Mouse (Mus musculus) fat pad, adult 2 months (tissue): ENCODE data around the gene Dtnbp1.

Experiments
- DNase-seq: peaks from one replicate; pipeline ENCODE4 v3.0.0-alpha.2; 2011; ENCODE audit warnings: low read depth, low spot score; ENCODE audit errors: extremely low read depth

Gene Dtnbp1

DNA sequence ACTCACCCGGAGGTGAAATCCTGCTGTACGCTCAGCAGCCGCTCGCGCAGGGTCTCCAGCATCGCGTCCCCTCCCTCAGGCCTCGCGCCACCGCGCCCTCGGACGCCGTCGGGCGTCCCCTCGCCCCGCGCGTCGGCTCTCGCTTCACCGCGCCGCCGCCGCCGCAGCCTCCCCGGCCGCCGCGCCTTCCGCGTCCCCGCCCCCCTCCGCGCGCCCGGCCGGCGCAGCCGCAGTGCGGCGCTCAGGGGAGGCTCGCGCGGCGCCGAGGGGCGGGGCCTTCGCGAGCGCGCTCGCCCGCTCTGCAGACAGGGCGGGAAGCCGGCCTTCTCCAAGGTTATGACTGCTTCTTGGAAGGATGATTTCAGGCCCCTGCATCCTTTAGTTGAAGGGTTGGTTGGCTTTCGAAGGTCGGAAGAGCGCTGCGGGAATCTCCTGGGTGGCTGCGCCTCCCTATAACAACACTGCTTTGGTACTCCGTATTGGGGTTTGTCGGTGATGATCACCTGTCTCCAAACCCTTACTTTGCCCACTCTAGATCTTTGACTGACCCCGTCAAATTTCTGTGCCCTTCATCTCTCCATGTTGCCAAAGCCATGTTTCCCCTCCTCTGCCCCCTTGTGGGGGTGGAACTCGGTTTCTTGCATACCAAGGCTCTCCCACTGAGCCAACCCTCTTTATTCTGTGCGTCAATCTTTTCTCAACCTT is at the start of gene Dtnbp1:
TSS of gene Dtnbp1 (minus strand) at position 237 of the 705 bp plus-strand sequence.
- no peak for DNase-seq

DNA sequence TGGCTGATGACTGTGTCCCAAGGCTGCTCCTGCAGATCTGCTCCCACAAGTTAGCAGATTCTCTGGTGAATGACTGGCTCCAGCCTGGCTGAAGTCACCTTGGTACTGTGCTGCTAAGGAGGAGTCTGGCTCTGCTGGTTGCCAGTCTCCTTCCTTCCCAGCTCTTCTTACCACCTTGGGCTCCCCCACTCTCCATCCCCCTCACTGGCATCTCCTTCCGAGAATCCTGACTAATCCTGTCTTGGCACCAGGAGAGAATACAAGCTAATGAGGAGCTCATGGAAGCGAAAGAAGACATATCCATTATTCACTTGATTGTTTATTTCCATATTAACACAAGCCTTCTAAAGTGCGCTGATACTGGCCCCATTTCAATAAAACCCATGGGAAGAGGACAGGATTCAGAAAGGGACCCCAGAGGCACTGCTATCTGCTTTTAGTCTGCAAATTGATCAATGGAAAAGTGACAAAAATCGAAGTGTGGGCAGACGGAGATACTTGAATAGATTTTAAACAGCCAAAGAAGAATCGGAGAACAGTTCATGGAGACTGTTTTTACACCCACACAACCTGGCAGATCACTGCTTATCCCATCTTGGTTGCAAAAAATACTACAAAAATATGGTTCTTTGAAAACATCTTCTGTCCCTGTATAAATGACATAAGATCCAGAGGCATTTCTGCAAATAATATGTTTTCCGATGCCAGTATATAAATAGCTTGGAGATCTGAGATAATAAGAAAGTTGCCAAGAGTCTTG is 47.5 kb upstream of the Dtnbp1 start:
- DNase-seq, result no peak

DNA sequence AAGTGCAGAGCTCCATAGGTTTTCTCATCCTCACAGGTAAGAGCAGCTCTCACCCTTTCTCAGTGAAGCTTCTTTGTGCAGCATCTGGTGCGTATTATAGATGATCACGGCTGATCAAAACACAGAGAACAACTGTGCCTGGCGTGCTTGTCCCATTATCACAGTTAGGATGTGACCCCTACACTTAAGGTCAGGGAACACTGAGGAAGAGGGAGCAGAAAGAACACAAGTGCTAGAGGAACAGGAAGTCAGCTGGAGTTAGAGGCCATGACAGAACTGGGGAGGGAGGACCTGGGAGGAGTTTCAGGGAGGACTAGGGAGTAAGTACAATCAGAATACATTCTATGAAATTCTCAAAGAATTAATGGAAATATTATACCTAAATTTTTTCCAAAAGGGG is 41.5 kb upstream of the Dtnbp1 start:
- no peak for DNase-seq

DNA sequence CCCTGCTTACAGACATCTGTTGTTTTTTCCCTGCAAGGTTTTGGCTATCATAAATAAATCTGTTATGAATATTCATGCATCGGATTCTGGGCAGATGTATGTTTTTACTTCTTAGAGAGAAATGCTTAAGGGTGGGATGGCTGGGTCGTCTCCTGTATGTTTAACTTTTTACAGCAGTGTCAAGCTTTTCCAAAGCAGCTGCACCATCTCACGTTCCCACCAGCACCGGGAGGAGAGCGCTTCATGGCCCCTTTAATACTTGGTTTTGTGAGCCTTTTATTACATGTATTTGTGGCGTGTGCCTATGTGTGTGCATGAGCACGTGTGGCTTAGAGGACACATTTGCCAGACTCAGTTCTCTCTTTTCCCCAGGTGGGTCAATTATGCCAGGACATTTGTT is 38.8 kb upstream of the Dtnbp1 start:
- no peak for DNase-seq

DNA sequence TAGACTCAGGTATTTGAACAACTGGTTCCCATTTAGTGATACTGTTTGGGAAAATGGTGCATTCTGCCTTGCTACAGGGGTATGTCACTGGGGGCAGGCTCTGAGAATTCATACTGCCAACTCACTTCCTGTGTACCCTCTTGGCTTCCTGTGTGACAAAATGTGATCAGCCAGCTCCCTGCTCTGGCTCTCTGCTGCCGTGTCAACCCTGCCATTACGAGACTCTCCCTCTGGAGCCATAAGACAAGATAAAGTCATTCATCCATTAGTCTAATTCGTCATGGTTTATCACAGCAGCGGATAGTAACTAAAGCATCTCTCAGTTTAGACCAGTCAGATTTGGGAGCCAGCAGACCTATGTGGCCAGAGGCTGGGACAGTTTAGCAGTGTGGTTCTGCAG is 38.2 kb upstream of the Dtnbp1 start:
- no peak for DNase-seq

DNA sequence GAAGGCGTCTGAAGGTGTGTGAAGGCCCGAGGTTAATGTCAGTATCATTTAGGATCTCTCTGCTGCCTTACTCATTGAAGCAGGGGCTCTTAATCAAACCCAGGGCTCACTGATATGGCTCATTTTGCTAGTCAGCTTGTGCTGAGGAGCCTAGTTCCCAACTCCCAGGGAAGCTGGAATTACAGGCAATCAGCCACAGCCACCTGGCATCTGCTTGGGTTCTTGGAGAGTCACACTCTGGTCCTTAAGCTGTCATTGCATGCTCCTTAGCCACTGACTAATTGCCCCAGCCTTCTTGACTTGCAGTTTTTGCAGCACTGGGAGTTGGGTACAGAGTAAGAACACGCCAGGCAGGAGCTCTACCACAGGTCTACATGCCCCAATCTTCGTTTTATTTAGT is 34.5 kb upstream of the Dtnbp1 start:
- no peak for DNase-seq

DNA sequence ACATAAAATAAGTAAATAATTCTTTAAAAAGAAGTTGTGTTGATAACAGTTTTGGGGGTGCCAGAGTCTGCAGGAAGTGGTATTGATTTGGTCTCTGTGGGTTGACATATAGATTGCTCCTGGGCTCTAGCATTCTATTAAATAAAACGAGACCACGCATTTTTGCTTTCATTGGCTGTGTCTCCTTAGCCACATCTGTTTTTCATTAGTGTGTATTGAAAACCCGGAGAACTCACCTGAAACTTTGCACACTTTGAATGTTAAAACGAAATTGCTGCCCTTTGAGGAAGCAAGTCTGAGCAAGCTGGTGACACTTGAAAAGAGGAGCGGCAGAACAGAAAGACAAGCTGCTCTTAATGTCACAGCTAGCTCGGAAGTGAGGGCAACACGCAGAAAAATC is 32.8 kb upstream of the Dtnbp1 start:
- DNase-seq, result no peak

DNA sequence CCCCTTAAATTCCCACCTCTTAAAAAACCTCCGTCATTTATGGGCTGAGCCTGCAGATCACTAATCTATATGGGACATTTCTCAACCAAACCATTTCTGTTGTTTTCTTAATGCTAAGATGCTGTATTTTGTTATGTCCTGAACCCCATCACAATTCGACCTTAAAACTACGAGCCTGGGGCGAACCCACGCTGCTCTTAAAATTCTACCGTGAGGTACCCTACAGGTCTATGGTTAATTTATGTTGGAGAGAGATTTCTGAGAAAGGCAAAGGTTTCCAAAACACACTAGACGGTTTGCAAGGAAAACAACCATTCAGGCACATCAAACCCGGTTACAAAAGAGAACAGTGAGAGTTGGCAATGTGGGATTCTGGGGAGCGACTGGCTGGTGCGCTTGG is 31.4 kb upstream of the Dtnbp1 start:
- no peak for DNase-seq

DNA sequence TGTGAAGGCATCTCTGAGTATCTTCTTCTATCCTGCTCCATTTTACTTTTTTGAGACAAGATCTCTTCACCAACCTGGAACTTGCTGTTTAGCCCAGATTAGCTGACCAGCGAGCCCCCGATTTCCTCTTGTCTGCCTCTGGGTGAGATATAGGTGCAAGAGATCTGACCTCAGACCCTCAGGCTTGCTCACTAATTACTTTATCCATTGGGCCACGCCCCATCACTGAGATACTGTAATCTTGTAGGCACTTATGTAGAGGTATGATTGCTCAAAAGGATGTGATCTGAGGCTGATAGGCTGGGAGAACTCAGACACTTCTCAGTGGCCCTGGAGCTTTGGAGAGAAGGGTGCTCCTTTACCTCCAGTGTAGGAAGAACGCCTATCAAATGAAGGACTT is 30.5 kb upstream of the Dtnbp1 start:
- DNase-seq, result no peak

DNA sequence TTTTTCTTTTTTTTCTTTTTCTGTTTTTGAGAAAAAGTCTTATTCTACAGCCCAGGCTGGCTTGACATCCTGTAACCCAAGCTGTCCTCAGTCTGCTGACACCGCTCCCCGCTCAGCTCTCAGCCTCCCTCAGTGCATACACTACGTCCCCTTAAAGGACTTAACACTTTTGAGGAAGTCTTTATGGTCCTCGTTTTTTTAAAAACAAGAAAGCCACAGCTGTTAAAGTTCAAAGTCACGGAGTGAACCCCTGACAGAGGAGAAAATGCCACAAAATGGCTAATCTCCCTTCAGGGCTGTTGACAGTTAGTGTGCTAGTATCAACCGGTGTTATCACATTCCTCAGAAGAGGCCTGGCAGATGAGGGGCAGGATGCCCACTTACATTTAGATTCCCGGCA is 29.8 kb upstream of the Dtnbp1 start:
- no peak for DNase-seq

DNA sequence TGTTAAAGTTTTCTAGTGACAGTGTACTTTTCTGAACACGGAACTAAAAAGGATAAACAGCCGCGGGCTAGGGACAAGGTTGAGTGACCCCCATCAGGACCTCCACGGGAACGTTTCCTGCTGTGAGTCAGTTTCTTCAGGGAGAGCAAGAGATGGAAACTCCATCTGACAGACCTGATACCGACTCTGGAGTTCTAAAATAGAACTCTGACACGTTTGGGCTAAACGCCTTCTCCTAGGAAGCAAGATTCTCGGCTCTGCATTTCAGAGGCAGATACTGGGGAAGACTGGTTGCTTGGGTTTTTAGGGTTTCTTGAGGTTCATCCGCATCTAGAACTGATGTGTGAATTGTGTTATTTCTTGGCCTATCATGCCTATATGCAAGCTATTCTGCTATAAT is 29.4 kb upstream of the Dtnbp1 start:
- no peak for DNase-seq

DNA sequence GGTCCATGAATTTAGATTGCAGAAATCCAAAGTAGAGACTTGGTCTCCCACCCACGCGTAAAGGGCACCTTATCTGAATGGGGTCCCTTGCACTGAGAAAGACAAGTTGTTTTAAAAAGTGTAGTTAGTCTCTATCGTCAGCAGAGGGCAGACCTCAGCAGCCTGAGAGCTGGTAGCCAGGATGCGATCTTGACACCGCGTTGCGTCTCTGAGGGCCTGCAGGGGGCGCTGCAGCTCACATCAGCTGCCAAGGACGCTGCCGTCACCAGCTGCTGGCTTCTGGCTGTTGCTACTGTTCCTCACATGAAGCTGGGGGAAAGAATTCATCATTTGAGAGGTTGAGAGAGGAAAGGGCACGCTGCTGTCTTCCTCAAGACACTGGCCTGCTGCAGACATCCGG is 28.9 kb upstream of the Dtnbp1 start:
- DNase-seq, result no peak

DNA sequence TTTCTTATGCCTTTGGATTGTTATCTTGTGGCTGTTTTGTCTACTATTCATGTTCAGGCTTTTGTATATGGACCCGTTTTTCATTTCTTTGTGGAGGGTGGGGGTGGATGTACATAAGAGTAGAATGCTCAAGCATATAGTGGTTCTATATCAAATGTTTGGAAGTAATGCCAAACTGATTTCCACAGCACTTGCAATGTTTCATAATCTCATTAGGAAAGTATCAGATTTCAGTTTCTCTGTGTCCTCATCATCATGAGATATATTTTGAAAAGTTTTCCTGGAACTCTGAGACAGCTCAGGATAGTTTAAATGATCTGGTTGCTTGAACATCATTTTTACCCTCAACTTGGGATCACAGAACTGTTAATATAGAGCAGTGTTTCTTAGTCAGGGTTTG is 27.8 kb upstream of the Dtnbp1 start:
- DNase-seq, result no peak

DNA sequence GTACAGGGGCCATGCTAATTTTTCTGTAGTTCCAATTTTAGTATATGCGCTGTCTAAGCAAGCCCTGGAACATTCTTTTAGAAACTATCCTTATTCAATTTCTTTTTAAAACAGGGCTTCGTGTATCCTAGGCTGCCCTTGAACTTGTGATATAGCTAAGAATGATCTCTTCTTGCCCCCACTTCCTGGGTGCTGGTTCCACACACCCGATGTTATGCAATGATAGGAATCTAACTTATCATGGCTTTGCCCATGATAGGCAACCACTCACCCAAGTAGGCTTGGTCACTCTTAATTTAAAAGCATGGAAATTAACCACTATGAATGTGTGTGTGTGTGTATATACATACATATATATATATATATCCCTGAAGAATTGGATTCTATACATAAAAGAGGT is 24.3 kb upstream of the Dtnbp1 start:
- no peak for DNase-seq

DNA sequence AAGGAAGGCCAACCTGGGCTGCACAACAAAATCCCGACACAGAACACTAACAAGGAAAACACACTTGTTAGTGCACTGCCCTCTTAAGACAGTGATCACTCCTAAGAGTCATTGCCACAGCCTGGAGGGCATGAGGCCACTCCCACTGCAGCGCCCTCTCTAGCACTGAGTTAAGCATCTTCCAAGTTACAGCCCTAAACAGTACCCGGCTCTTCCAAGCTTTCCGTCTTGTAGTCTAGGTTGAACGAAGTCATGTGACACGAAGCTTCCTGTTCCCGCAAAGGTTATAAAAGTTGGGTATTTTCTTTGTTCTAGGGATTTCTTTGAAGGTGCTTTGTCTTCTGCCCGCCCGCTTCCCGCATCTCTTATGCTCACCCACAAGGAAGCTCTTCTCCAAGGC is 22.9 kb upstream of the Dtnbp1 start:
- no peak for DNase-seq

DNA sequence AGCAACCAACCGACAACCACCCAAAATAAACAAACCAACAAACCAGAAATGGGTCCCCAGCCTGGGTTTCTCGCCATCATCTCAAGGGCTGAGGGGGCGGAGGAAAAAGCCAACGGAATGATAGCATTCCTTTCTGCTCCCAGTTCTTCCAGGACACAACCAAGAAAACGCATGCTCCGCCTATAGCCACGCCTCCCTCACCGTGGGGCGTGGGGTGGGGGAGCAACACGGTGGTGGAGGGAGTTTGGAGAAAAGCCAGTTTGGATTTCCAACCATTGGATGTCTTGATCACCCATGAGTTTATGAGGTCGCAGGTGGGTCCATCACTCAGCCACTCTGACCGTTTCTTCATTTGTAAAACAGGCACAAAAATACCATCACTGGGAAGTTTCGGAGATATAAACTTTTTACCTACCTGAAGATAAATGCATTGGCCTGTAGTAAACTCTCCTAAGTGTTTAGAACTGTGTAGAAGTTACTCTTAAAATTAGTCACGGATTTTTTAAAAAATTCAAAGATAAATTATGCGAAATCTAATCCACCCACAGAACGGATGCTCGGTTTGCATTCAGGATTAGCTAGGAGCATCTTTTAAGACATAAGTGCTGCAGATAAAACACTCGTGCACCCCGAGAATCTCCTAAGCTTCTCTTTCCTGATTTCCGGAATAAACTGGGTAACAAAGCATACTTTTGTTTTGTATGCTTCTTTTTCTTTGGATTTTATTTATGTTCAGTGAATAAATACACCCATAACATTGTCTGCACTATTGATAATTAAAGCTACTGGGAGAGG is 21.6 kb upstream of the Dtnbp1 start:
- DNase-seq, result no peak

DNA sequence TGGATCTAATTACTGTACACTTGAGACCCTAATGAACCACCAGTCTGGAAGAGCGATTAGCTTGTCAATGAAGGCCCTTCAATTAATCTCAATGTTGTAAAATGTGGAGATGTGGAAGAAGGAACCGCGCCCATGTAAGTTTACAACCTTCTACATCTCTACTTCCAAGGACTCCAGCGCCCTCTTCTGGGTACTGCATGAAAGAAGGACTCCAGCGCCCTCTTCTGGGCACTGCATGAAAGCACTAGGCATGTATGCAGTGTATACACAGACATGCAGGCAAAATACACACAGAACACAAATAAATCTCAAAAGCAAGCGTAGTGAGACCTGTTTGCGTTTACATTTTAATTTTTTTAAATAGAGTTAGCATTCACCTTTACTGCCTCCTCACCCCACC is 6.2 kb upstream of the Dtnbp1 start:
- no peak for DNase-seq

DNA sequence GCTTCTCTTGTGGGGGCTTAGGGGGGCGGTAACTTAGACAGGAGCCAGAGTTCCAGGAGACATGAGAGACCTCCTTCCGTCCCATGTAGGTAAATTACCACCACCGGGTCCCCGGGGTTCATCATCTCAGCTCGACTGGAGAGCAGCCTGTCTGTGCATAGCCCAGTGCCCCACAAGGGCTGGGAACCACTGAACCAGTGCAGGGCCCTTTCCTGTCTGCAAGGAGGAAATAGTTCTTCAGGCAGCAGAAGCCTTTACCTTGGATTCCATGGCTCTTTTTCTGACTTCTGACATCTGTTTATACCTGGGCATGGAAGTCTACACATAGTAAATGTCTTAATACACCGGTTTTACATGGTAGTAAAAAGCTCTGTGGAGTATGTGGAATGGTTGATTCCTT is 5.8 kb upstream of the Dtnbp1 start:
- DNase-seq, result no peak

DNA sequence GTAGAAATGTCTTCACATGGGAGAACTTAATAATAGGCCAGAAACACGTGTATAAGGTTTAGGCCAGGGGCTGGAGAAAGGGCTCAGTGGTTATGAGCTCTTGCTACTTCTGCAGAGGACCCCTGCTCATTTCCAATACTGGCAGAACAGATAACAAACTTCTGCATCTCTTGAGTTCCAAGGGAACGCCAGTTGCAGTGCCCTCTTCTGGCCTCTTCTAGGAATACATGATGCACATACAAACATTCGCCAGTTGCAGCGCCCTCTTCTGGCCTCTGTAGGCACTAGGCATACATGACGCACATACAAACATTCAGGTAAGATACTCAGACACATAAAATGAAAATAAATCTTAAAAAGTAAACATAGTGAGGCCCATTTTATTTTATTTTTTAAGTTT is 4.5 kb upstream of the Dtnbp1 start:
- no peak for DNase-seq

DNA sequence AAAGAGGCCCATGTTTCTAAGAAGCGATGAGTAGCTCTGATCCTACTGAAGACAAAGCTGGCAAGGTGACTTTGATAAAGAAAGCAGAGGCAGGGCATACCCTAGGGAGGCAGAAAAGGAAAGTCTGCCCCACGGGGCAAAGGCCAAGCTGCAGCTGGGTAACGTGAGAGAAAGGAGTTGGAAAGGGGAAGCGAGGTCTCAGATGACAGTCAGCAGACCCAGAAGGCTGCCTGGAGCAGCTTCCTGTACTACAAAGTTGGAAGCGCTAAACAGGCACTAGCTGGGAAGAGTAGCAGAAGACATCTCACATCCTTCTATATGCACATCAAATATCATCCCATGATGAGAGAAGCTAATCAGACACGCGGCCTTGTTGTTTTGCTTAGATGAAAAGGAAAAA is 3.9 kb upstream of the Dtnbp1 start:
- DNase-seq, result no peak

DNA sequence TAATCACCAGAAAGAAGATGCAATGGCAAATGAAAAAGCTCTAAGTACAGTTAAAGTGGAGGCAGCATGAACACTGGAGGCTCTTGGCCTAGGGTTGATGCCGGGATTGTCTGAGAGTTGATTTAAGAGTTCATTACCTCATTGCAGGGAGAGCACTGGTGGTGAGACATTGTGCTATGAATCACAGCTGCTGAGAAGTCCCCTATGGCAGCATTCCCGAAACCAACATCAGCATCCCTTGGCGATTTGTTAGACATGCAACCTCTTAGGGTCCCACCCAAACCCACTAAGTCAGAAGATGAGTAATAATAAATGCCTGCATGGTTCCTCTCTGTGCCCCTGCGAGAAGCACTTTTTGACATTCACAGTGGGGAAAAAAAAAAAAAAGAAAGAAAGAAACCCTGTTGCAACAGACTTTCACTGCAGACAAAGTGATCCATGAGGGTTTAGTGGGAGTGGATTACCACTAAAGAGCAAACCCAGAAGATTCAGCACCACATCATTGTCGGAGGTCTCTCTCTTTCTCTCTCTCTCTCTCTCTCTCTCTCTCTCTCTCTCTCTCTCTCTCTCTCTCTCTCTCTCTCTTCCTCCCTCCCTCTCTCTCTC is 3.1 kb upstream of the Dtnbp1 start:
- no peak for DNase-seq

DNA sequence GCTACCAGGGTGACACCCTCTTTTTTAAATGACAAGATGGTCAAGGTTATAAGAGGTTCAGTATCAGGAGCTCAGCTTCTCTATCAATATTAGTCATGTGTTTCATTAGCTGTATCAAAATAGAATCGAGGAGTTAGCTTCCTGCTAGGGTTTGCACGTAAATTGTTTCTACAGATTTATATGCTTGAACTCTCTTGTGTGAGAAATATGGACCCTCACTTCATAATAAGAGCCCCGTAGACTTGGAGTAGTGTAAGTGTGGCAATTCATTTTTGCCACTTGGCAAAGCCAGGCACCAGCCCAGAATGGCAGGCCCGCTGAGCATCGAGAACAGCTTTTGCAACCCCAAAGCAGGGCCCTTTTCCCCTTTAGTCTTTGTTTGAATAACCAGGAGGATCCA is 1.1 kb upstream of the Dtnbp1 start:
- no peak for DNase-seq
